Mouse (Mus musculus) CH12.LX (cell line): ENCODE measurements around the gene Gpm6a. TPM values are rescaled to one million over a fixed set of nuclear protein-coding genes. Genes with fewer than 3 reads are reported as not detected.

Experiments used
- DNase-seq: peaks from one replicate; pipeline ENCODE4 v3.0.0-alpha.2; 2013; ENCODE audit errors: extremely low read depth
- H3K27ac ChIP-seq: 2 replicates; pipeline ENCODE4 v1.5.1; 2012; ENCODE audit warnings: low read depth, mild to moderate bottlenecking, control low read depth, moderate library complexity; ENCODE audit not compliant: insufficient read depth
- H3K27me3 ChIP-seq: replicated peaks from 2 replicates; pipeline ENCODE3; 2012; ENCODE audit warnings: inconsistent platforms
- H3K36me3 ChIP-seq, 2 experiments: replicated peaks in 1 of 2; 2 replicates each; pipeline versions ENCODE3 to v1.6.1; 2012; ENCODE audit warnings: inconsistent platforms in 1 of 2, low read length in 1 of 2, mild to moderate bottlenecking in 1 of 2, mixed read lengths in 1 of 2, moderate library complexity in 1 of 2; ENCODE audit not compliant: control insufficient read depth in 1 of 2, insufficient read depth in 1 of 2
- H3K4me1 ChIP-seq, 2 experiments: 2 replicates each; pipeline ENCODE4 v1.6.1; 2012; ENCODE audit warnings: inconsistent platforms in 1 of 2, moderate library complexity in 1 of 2; ENCODE audit not compliant: insufficient read depth in 2 of 2, control insufficient read depth in 1 of 2
- H3K4me2 ChIP-seq: 2 replicates; pipeline ENCODE4 v1.6.1; 2012; ENCODE audit warnings: low read depth, mild to moderate bottlenecking, control low read depth; ENCODE audit not compliant: poor library complexity, insufficient read depth, severe bottlenecking
- H3K4me3 ChIP-seq, 3 experiments: fragments of 150-350 bp in 1 of 3; sonication (generic) in 1 of 3; replicated peaks in 1 of 3; 2 replicates each; pipeline versions ENCODE3 to v1.5.1; 2011 to 2012; ENCODE audit warnings: low read depth in 2 of 3, low read length in 2 of 3, mild to moderate bottlenecking in 2 of 3, moderate library complexity in 2 of 3, control low read depth in 1 of 3, improper control_type of control experiment in 1 of 3, inconsistent platforms in 1 of 3, mixed read lengths in 1 of 3; ENCODE audit not compliant: poor library complexity in 1 of 3
- H3K79me2 ChIP-seq: replicated peaks from 2 replicates; pipeline ENCODE4 v1.6.1; 2012; ENCODE audit warnings: mild to moderate bottlenecking, moderate library complexity; ENCODE audit not compliant: control insufficient read depth, poor library complexity, insufficient read depth, severe bottlenecking; ENCODE audit errors: extremely low read depth
- H3K9ac ChIP-seq: 2 replicates; pipeline ENCODE4 v1.6.1; 2012; ENCODE audit warnings: low read depth, mild to moderate bottlenecking, control low read depth, moderate library complexity; ENCODE audit not compliant: insufficient read depth
- H3K9me3 ChIP-seq: replicated peaks from 2 replicates; pipeline ENCODE3; 2012; ENCODE audit warnings: low read length, inconsistent platforms, mixed read lengths
- CHD2 ChIP-seq: IDR thresholded peaks from 2 replicates; pipeline ENCODE4 v1.6.1; 2011; ENCODE audit warnings: low read length, improper control_type of control experiment
- EP300 ChIP-seq: IDR thresholded peaks from 2 replicates; pipeline ENCODE4 v1.6.1; 2011; ENCODE audit warnings: low read length, improper control_type of control experiment
- ETS1 ChIP-seq: conservative IDR thresholded peaks from 2 replicates; pipeline ENCODE4 v1.6.1; 2012; ENCODE audit warnings: low read depth, mild to moderate bottlenecking, inconsistent platforms, low read length, improper control_type of control experiment, moderate library complexity
- HCFC1 ChIP-seq: IDR thresholded peaks from 2 replicates; pipeline ENCODE4 v1.6.1; 2012; ENCODE audit warnings: low read depth, mild to moderate bottlenecking, inconsistent platforms, low read length, improper control_type of control experiment
- JUND ChIP-seq: conservative IDR thresholded peaks from 2 replicates; pipeline ENCODE4 v1.6.1; 2011; ENCODE audit warnings: low read depth, low read length, improper control_type of control experiment
- KAT2A ChIP-seq: IDR thresholded peaks from 2 replicates; pipeline ENCODE4 v1.6.1; 2012; ENCODE audit warnings: low read length, improper control_type of control experiment, inconsistent platforms; ENCODE audit not compliant: insufficient replicate concordance
- MAX ChIP-seq: IDR thresholded peaks from 2 replicates; pipeline ENCODE4 v1.6.1; 2011; ENCODE audit warnings: low read length, improper control_type of control experiment
- MEF2A ChIP-seq: IDR thresholded peaks from 2 replicates; pipeline ENCODE4 v1.6.1; 2014; ENCODE audit warnings: low read depth, mild to moderate bottlenecking, inconsistent platforms, low read length, improper control_type of control experiment, borderline replicate concordance
- MYC ChIP-seq: IDR thresholded peaks from 2 replicates; pipeline ENCODE4 v1.6.1; 2011; ENCODE audit warnings: low read depth, mild to moderate bottlenecking, improper control_type of control experiment, low read length
- NRF1 ChIP-seq: IDR thresholded peaks from 2 replicates; pipeline ENCODE4 v1.6.1; 2014; ENCODE audit warnings: low read depth, mild to moderate bottlenecking, inconsistent platforms, low read length, improper control_type of control experiment, moderate library complexity
- POLR2A ChIP-seq: IDR thresholded peaks from 2 replicates; pipeline ENCODE4 v1.6.1; 2011; ENCODE audit warnings: low read depth, mild to moderate bottlenecking, improper control_type of control experiment, low read length
- RAD21 ChIP-seq: IDR thresholded peaks from 2 replicates; pipeline ENCODE4 v1.6.1; 2011; ENCODE audit warnings: low read depth, mild to moderate bottlenecking, low read length, improper control_type of control experiment, moderate library complexity
- SIN3A ChIP-seq: IDR thresholded peaks from 2 replicates; pipeline ENCODE4 v1.6.1; 2012; ENCODE audit warnings: low read length, improper control_type of control experiment, inconsistent platforms
- SMC3 ChIP-seq: IDR thresholded peaks from 2 replicates; pipeline ENCODE4 v1.6.1; 2011; ENCODE audit warnings: low read depth, low read length, improper control_type of control experiment
- TBP ChIP-seq: conservative IDR thresholded peaks from 2 replicates; pipeline ENCODE4 v1.6.1; 2011; ENCODE audit warnings: low read depth, low read length, improper control_type of control experiment
- TCF12 ChIP-seq: IDR thresholded peaks from 2 replicates; pipeline ENCODE4 v1.6.1; 2014; ENCODE audit warnings: low read depth, mild to moderate bottlenecking, inconsistent platforms, low read length, improper control_type of control experiment
- USF2 ChIP-seq: conservative IDR thresholded peaks from 2 replicates; pipeline ENCODE4 v1.6.1; 2011; ENCODE audit warnings: low read depth, low read length, improper control_type of control experiment
- ZKSCAN1 ChIP-seq: IDR thresholded peaks from 2 replicates; pipeline ENCODE4 v1.6.1; 2012; ENCODE audit warnings: low read depth, inconsistent platforms, low read length, improper control_type of control experiment, borderline replicate concordance
- ZMIZ1 ChIP-seq: IDR thresholded peaks from 2 replicates; pipeline ENCODE4 v1.6.1; 2012; ENCODE audit warnings: low read depth, mild to moderate bottlenecking, inconsistent platforms, low read length, improper control_type of control experiment
- dilution Hi-C: fragments of 300-500 bp; cut with MboI; formaldehyde crosslinking; loops from 2 replicates; pipeline ENCODE4 v1.14.3; 2020; ENCODE audit warnings: low sequenced_read_pairs; ENCODE audit not compliant: extremely low pct_unique_long_range_greater_than_20kb, extremely low pct_ligation_motif_present
- in situ Hi-C: fragments of 300-500 bp; cut with MboI; formaldehyde crosslinking; loops from 3 replicates; pipeline ENCODE4 v1.14.3; 2019; ENCODE audit warnings: low sequenced_read_pairs, low pct_ligation_motif_present, low pct_unique_long_range_greater_than_20kb, mixed read lengths
- polyA plus RNA-seq: library from polyadenylated mRNA; unstranded; fragments of >175 nt; gene quantifications from 2 replicates; pipeline ENCODE4 v1.2.1, GENCODE M21; 2012; ENCODE audit warnings: low read depth; ENCODE audit not compliant: insufficient read length
- total RNA-seq, 2 experiments: library from RNA; depleted of rRNA; stranded (reverse); fragments of 300-350 nt in 1 of 2; fragments of >200 nt in 1 of 2; gene quantifications; 2 replicates each; pipeline ENCODE4 v1.2.3; 2012 to 2014

Gpm6a gene
- total and polyA plus RNA-seq, 3 experiments, result 5.5 to 20.5 (median 6.4) TPM

DNA sequence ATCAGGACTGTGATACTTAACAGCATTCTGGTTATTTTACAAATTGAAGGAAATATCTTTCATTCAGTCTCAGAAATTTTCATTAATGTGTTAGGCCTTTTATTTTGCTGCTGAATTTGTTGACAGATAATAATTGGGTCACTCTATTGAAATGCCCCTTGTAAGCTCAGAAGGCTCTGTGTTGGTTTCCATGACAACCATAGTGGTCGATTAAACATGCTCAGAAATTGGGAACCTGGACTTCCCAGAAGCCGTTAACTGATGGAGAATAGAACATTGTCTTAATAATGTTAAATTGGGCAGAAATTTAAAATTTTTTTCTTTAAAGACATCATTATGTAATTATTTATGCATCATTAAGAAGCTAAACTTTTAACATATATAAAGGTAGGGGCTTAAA, 20.9 kb downstream of the Gpm6a start:
- TF ChIP-seq TBP (no peak), EP300 (no peak), KAT2A (no peak), TCF12 (no peak), SMC3 (no peak), RAD21 (no peak), POLR2A (no peak), HCFC1 (no peak), MAX (no peak), NRF1 (no peak), CHD2 (no peak), MEF2A (no peak), JUND (no peak), MYC (no peak), ETS1 (no peak), ZKSCAN1 (no peak), USF2 (no peak), ZMIZ1 (no peak), SIN3A (no peak)
- no peak for DNase-seq
- dilution Hi-C loops (no loop called here), in situ Hi-C loops (no loop called here)
- no peaks in the 10 kb centered on the region for H3K36me3 ChIP-seq
- no peak overlapping the region for H3K4me3 ChIP-seq
- H3K4me1 ChIP-seq, result no peaks in the 10 kb centered on the region
- no peak overlapping the region for H3K9ac ChIP-seq
- H3K27ac ChIP-seq, result no peak overlapping the region
- no peaks in the 10 kb centered on the region for H3K27me3 ChIP-seq
- H3K4me2 ChIP-seq, result no peak overlapping the region
- H3K79me2 ChIP-seq, result no peaks in the 10 kb centered on the region
- H3K9me3 ChIP-seq, result no peaks in the 10 kb centered on the region

- Histone ChIP-seq H3K4me3 (no peak overlapping the region), H3K4me2 (no peak overlapping the region), H3K4me1 (no peaks in the 10 kb centered on the region), H3K27ac (no peak overlapping the region), H3K27me3 (no peaks in the 10 kb centered on the region), H3K79me2 (no peaks in the 10 kb centered on the region), H3K9ac (no peak overlapping the region), H3K36me3 (no peaks in the 10 kb centered on the region), H3K9me3 (no peaks in the 10 kb centered on the region)
- no peak for DNase-seq
- in situ Hi-C loops (no loop called here), dilution Hi-C loops (no loop called here)
- TF ChIP-seq KAT2A, result no peak
- TF ChIP-seq, all 38 proteins: peak for 0
These were observed 21.3 kb downstream of the Gpm6a start for GRCm38 (mm10) chr8:54975927-54976326.
